Mouse (Mus musculus): ENCODE measurements at regions not wholly inside any gene's neighbourhood (a gene's known extent, or its start where the extent isn't known, plus 50 kb on each side); places are given as distances from the start of the nearest gene placed in this dataset.

DNA sequence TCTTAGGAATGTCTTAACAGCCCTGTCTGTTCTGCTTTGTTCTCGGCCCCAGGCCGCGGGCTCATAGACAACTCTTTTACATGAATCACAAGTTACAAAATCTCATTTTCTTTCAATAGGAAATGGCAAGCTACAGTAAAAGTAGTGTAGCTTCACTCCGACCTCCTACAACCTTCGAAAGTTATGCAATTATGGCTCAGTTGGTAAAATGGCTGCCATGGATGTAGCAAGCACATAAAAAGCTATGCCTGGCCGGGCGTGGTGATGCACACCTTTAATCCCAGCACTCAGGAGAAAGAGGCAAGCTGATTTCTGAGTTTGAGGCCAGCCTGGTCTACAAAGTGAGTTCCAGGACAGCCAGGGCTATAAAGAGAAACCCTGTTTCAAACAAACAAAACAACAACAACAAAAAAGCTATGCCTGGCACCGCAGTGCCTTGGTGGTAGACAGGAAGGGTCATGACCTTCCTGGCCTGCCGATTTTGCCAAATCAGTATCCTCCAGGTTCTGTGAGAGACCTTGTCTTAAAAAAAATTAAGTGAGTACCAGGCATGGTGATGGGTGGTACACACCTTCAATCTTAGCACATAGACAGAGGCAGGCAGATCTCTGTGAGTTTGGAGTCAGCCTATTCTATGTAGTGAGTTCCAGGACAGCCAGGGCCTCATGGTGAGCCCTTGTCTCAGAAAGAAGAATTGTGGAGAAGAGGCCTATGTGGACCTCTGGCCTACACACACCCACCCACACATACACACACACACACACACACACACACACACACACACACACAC is 71.8 kb upstream of the Cpsf6 start:
- TF ChIP-seq CTCF (conservative IDR thresholded peaks at IDR 0.05; ENCODE audit: insufficient read depth, insufficient read length, low read depth, low read length), result no peak
- no peak for TF ChIP-seq POLR2A (IDR thresholded peaks at IDR 0.05; ENCODE audit: low read depth, low read length)

Measured in kidney, adult 2 months (tissue).